Mouse (Mus musculus) lung, embryonic 16.5 days (tissue): ENCODE data around the gene Gm20521. TPM values are rescaled to one million over a fixed set of nuclear protein-coding genes. Genes with fewer than 3 reads are reported as not detected.

ENCODE experiments used
- ATAC-seq: fragments of 200-750 bp; cut with Nextera tagmentation; 2 replicates; pipeline ENCODE4 v1.8.0; 2017; ENCODE audit warnings: low read depth, mild to moderate bottlenecking, moderate library complexity
- H3K27ac ChIP-seq: fragments of 300-500 bp; sonication (generic); 2 replicates; pipeline ENCODE4 v1.5.1; 2014; ENCODE audit warnings: mild to moderate bottlenecking, control low read depth, low read length
- H3K27me3 ChIP-seq: fragments of 300-500 bp; sonication (generic); 2 replicates; pipeline ENCODE4 v1.6.1; 2014; ENCODE audit warnings: low read depth, low read length, mixed read lengths; ENCODE audit not compliant: control insufficient read depth, insufficient read depth
- H3K36me3 ChIP-seq: fragments of 300-500 bp; sonication (generic); 2 replicates; pipeline ENCODE4 v1.6.1; 2014; ENCODE audit warnings: low read length; ENCODE audit not compliant: control insufficient read depth, insufficient read depth
- H3K4me1 ChIP-seq: fragments of 300-500 bp; sonication (generic); replicated peaks from 2 replicates; pipeline ENCODE4 v1.6.1; 2014; ENCODE audit warnings: low read length, mixed read lengths; ENCODE audit not compliant: control insufficient read depth, insufficient read depth
- H3K4me2 ChIP-seq: fragments of 300-500 bp; sonication (generic); 2 replicates; pipeline ENCODE4 v1.6.1; 2014; ENCODE audit warnings: low read depth, low read length, control low read depth
- H3K4me3 ChIP-seq: fragments of 300-500 bp; sonication (generic); 2 replicates; pipeline ENCODE4 v1.5.1; 2014; ENCODE audit warnings: mild to moderate bottlenecking, low read length, control low read depth
- H3K9ac ChIP-seq: fragments of 300-500 bp; sonication (generic); 2 replicates; pipeline ENCODE4 v1.6.1; 2014; ENCODE audit warnings: low read length, control low read depth
- H3K9me3 ChIP-seq: fragments of 300-500 bp; sonication (generic); 2 replicates; pipeline ENCODE4 v1.6.1; 2016; ENCODE audit warnings: low read length; ENCODE audit not compliant: control insufficient read depth
- WGBS: fragments of 180-500 bp; shearing (Covaris S2); extraction: QIAGEN DNeasy Blood & Tissue Kit; methylation state at CpG from one replicate; pipeline ENCODE4 v1.1.7; 2014; 5-methylcytosine and 5-hydroxymethylcytosine counted together
- polyA plus RNA-seq: library from polyadenylated mRNA; unstranded; fragments of >200 nt; fragmentation: Nextera tagmentation; extraction: Ambion mirVana; gene quantifications from 2 replicates; pipeline ENCODE4 v1.2.1, GENCODE M21; 2015

Gene Gm20521
- polyA plus RNA-seq: not detected in 2 replicates

DNA sequence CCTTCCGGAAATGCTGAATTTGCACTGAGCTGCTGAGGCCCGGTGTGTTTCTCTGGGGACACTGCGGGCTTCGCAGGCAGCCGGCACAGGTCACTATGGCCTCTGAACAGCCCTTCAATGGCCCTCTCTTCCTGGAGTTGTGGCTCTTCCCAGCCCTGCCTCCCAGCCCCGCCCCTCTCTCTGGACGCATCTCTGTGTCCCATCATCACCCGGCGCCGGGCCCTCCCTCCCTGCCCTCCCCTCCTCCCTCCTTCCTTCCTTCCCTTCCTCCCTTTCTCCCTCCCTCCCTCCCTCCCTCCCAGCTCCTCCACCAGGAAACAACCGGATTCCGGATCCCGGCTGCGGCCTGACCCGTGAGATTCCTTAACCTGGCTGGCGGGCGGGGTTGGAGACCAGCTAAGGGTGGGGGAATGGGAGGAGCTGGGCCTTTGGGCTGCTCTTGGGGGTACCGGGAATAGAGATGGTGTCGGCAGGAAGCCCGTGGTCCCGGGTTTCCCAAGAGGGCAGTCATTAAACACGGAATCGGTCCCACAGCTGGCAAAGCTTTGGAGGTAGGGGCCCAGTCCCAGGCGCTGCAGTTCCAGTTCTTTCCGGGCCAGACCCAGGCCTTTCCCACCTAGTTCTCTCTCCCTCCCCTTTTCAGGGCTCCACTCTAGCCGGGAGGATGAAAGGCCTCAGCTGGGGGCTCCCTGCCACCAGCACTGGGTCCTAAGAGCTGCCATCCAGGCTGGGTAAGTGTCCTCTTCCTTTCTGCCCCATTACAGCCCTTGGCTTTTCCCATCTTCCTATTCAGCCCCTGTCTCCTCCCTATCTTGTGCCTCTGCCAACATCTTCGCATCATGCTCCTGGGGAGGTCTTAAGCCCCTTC is at the start of gene Gm20521, which contains the start of gene Bcl2l2:
Gene Gm20521 (plus strand): TSS at position 288 of the 868 bp plus-strand sequence.
Gene Bcl2l2 (plus strand): TSS at position 224 of the 868 bp plus-strand sequence.
- ATAC-seq: peak; percentile 92
- Histone ChIP-seq H3K27me3 (no peaks in the 10 kb centered on the region; the same call in 1 of the 2 replicates), H3K4me1 (peaks cover 9% of the 10 kb centered on the region), H3K36me3 (no peaks in the 10 kb centered on the region), H3K4me3 (peak within 1 kb of the TSS; percentile 65), H3K9ac (peak within 1 kb of the TSS; percentile 79), H3K27ac (peak within 1 kb of the TSS; percentile 95), H3K4me2 (peak within 1 kb of the TSS; percentile 79), H3K9me3 (no peaks in the 10 kb centered on the region)
- under 1% methylated on average over 26 of the region's 27 CpGs for WGBS

DNA sequence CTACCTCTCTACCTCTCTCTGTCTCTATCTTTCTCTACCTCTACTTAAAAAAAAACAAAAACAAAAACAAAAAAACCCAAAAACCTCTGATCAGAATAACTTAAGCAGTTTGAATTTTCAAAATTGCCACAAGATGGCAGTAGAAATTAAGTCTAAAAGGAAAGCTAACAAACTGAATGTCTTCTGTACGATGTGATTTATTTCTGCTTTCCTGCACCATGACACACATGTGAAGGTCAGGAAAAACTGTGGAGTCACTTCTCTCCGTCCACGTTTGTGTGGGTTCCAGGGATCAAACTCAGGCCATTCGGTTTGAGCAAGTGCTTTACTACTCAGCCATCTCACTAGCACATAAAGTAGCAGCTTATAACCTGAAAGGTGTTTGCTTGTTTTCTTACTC is 39.8 kb upstream of the Gm20521 start:
- Histone ChIP-seq H3K4me2 (no peak overlapping the region), H3K4me1 (no peaks in the 10 kb centered on the region), H3K27ac (no peak overlapping the region), H3K4me3 (no peak overlapping the region), H3K27me3 (no peaks in the 10 kb centered on the region), H3K9me3 (no peaks in the 10 kb centered on the region), H3K36me3 (no peaks in the 10 kb centered on the region), H3K9ac (no peak overlapping the region)
- WGBS: under 1% methylated on average over 4 of the region's 4 CpGs
- ATAC-seq: no peak

DNA sequence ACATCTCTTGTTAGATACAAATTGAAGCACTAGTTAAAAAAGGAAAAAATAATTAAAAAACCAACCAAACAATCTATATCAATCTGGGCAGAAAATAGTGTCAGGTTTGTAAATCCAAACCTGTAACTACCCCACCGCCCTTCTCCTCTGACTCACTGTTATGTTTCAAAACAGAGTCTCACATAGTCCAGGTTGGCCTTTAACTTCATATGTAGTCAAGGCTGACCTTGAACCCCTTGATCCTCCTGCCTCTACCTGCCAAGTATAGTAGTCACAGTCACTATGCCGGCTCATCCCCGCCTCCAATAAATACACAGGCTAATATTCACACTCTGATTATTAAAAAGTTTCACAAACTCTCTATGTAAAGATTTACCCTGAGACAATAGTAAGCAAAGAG is 27.5 kb upstream of the Gm20521 start:
- 88% methylated on average over 3 of the region's 3 CpGs for WGBS
- Histone ChIP-seq H3K9ac (no peak overlapping the region), H3K9me3 (no peaks in the 10 kb centered on the region), H3K4me3 (no peak overlapping the region), H3K27ac (no peak overlapping the region), H3K36me3 (peaks cover 20% of the 10 kb centered on the region; the same call in 1 of the 2 replicates), H3K4me2 (no peak overlapping the region), H3K4me1 (no peaks in the 10 kb centered on the region), H3K27me3 (no peaks in the 10 kb centered on the region)
- ATAC-seq: no peak

DNA sequence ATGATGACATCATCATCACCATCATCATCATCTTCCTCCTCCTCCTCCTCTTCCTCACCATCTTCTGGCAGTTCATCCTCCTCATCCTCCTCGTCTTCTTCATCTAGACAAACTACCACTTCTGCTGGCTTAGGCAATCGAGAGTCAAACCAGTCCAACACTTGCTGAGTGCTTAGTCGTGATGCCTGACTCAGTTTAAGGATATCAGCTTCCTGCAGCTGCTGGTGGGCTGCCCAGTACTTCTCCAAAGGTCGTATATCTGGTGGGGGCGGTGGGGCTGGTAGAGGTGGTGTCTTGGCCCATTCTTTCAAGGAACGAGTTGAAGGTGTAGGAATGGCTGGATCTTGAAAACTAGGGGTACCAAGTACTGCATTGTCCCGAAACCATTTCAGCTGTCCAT is 26.5 kb upstream of the Gm20521 start:
- ATAC-seq: no peak
- H3K9me3 ChIP-seq: no peaks in the 10 kb centered on the region
- H3K4me2 ChIP-seq: no peak overlapping the region
- H3K27me3 ChIP-seq: no peaks in the 10 kb centered on the region
- no peak overlapping the region for H3K27ac ChIP-seq
- 84% methylated on average over 7 of the region's 7 CpGs for WGBS
- H3K9ac ChIP-seq: no peak overlapping the region
- H3K4me1 ChIP-seq: no peaks in the 10 kb centered on the region
- H3K36me3 ChIP-seq: peaks cover 20% of the 10 kb centered on the region; the same call in 1 of the 2 replicates
- H3K4me3 ChIP-seq: no peak overlapping the region

GRCm38 (mm10) chr14:54857891-54858290 is 25.4 kb upstream of the Gm20521 start:
- no peaks in the 10 kb centered on the region for H3K27me3 ChIP-seq
- no peak overlapping the region for H3K9ac ChIP-seq
- no peaks in the 10 kb centered on the region for H3K4me1 ChIP-seq
- H3K9me3 ChIP-seq: no peaks in the 10 kb centered on the region
- H3K36me3 ChIP-seq: peaks cover 20% of the 10 kb centered on the region; the same call in 1 of the 2 replicates
- H3K4me3 ChIP-seq: no peak overlapping the region
- no peak overlapping the region for H3K27ac ChIP-seq
- no peak overlapping the region for H3K4me2 ChIP-seq
- WGBS: 92% methylated on average over 9 of the region's 9 CpGs
- no peak for ATAC-seq

- no peak overlapping the region for H3K4me2 ChIP-seq
- no peak overlapping the region for H3K27ac ChIP-seq
- 39% methylated on average over 2 of the region's 2 CpGs for WGBS
- H3K9me3 ChIP-seq: no peaks in the 10 kb centered on the region
- no peak overlapping the region for H3K4me3 ChIP-seq
- peaks cover 14% of the 10 kb centered on the region; the same call in 1 of the 2 replicates for H3K36me3 ChIP-seq
- H3K9ac ChIP-seq: no peak overlapping the region
- H3K4me1 ChIP-seq: peaks cover 3% of the 10 kb centered on the region; the same call in 1 of the 2 replicates
- no peaks in the 10 kb centered on the region for H3K27me3 ChIP-seq
- ATAC-seq: no peak
Measured at GRCm38 (mm10) chr14:54860511-54860910, 22.7 kb upstream of the Gm20521 start.

- Histone ChIP-seq H3K9ac (peak overlapping the region; percentile 98), H3K9me3 (no peaks in the 10 kb centered on the region; the same call in 1 of the 2 replicates), H3K27ac (peak overlapping the region; percentile 86), H3K27me3 (no peaks in the 10 kb centered on the region), H3K4me3 (peak overlapping the region; percentile 95), H3K4me1 (peaks cover 3% of the 10 kb centered on the region; the same call in 1 of the 2 replicates), H3K36me3 (no peaks in the 10 kb centered on the region), H3K4me2 (peak overlapping the region; percentile 87)
- ATAC-seq: peak; percentile 100
- under 1% methylated on average over 49 of the region's 56 CpGs for WGBS
Measured at GRCm38 (mm10) chr14:54863501-54864312, 19.5 kb upstream of the Gm20521 start.

GRCm38 (mm10) chr14:54864313-54865036 is 18.8 kb upstream of the Gm20521 start:
- Histone ChIP-seq H3K4me3 (peak overlapping the region; percentile 95), H3K27me3 (no peaks in the 10 kb centered on the region), H3K4me1 (peaks cover 3% of the 10 kb centered on the region; the same call in 1 of the 2 replicates), H3K27ac (peak overlapping the region; percentile 56), H3K4me2 (peak overlapping the region; percentile 87), H3K9me3 (no peaks in the 10 kb centered on the region; the same call in 1 of the 2 replicates), H3K36me3 (no peaks in the 10 kb centered on the region), H3K9ac (peak overlapping the region; percentile 98)
- peak; percentile 23; the same call in 1 of the 2 replicates for ATAC-seq
- whole genome bisulfite sequencing: 13% methylated on average over 21 of the region's 21 CpGs
